Mouse (Mus musculus): ENCODE data around the gene Prkaca. TPM values are rescaled to one million over a fixed set of nuclear protein-coding genes. Genes with fewer than 3 reads are reported as not detected.

Prkaca gene
- polyA plus RNA-seq, 1 experiment from 2014 or later = 175 TPM

DNA sequence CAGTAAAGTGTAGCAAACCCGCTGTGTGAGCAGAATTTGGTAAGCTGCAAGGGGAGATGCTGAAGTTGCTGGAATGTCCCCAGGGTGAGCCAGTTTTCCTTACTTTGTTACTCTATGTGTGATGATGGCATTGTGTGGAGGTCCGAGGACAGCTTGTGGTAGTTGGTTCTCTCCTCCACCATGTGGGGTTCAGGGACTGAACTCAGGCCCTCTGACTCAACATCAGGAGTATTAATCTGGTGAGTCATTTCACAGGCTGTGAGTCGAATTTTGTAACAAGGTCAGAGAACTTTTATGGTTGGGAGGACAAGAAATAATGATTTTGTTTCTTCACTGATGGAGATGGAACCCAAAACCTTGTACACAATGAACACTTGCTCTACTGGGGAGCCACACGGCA is 60.0 kb downstream of the Prkaca start:
- 76% methylated on average over 4 of the region's 4 CpGs for WGBS
- Histone ChIP-seq H3K4me2 (ENCODE audit: low read depth, low read length) (no peak overlapping the region), H3K36me3 (ENCODE audit: control insufficient read depth, insufficient read depth, low read length) (no peaks in the 10 kb centered on the region), H3K4me1 (ENCODE audit: control insufficient read depth, insufficient read depth, low read length) (no peaks in the 10 kb centered on the region), H3K27me3 (ENCODE audit: control insufficient read depth, insufficient read depth, low read length) (no peaks in the 10 kb centered on the region), H3K9ac (replicated peaks; ENCODE audit: low read depth, low read length) (no peak overlapping the region), H3K27ac (ENCODE audit: low read depth, low read length) (no peak overlapping the region), H3K9me3 (ENCODE audit: control insufficient read depth, low read length) (no peaks in the 10 kb centered on the region), H3K4me3 (ENCODE audit: low read depth, low read length) (no peak overlapping the region)
- ATAC-seq (ENCODE audit: low read depth) = no peak

DNA sequence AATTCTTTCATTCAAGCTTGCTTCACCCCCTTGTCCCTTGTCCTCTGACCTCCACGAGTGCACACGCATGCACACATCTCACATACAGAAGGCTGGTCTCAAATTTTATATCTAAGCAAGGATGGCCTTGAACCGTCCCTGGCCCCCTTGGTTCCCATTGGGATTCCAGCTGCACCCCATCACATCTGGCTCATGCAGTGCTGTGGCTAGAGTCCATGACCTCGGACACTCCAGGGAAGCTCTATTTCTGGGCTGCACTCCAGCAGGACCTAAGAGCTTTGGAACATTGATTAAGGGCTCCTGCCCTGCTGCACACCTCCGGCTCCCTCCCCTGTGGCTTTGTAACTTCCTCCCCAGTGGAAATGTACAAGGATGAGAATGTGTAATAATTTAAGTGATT is 65.2 kb downstream of the Prkaca start:
- no peak overlapping the region for H3K9ac ChIP-seq (replicated peaks; ENCODE audit: low read depth, low read length)
- WGBS = 78% methylated on average over 5 of the region's 5 CpGs
- H3K27ac ChIP-seq (ENCODE audit: low read depth, low read length) = no peak overlapping the region
- H3K4me3 ChIP-seq (ENCODE audit: low read depth, low read length) = no peak overlapping the region
- no peaks in the 10 kb centered on the region for H3K36me3 ChIP-seq (ENCODE audit: control insufficient read depth, insufficient read depth, low read length)
- no peak overlapping the region for H3K4me2 ChIP-seq (ENCODE audit: low read depth, low read length)
- H3K27me3 ChIP-seq (ENCODE audit: control insufficient read depth, insufficient read depth, low read length) = peaks cover 11% of the 10 kb centered on the region
- ATAC-seq (ENCODE audit: low read depth) = no peak
- H3K4me1 ChIP-seq (ENCODE audit: control insufficient read depth, insufficient read depth, low read length) = no peaks in the 10 kb centered on the region
- H3K9me3 ChIP-seq (ENCODE audit: control insufficient read depth, low read length) = no peaks in the 10 kb centered on the region

DNA sequence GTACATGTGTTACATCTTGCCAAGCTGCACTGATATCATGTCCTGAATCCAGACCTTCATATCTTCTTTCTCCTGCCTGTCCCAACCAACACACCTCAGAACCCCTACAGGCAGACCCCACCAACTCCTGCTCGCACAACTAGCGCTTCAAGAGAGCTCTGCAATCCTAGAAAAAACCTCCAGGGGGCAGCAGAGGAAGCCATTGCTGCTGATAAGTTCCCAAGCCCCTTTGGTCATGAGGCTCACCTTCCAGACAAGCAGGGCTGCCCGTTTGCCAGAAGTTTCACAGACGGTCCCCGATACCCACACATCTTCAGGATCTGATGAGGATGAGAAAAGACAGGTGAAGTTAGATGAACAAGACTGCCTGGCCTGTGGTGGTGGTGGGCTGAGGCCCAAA is 66.3 kb downstream of the Prkaca start:
- Histone ChIP-seq H3K4me3 (ENCODE audit: low read depth, low read length) (no peak overlapping the region), H3K9me3 (ENCODE audit: control insufficient read depth, low read length) (no peaks in the 10 kb centered on the region), H3K36me3 (ENCODE audit: control insufficient read depth, insufficient read depth, low read length) (no peaks in the 10 kb centered on the region), H3K9ac (replicated peaks; ENCODE audit: low read depth, low read length) (no peak overlapping the region), H3K27ac (ENCODE audit: low read depth, low read length) (no peak overlapping the region), H3K4me1 (ENCODE audit: control insufficient read depth, insufficient read depth, low read length) (no peaks in the 10 kb centered on the region), H3K27me3 (ENCODE audit: control insufficient read depth, insufficient read depth, low read length) (peaks cover 16% of the 10 kb centered on the region), H3K4me2 (ENCODE audit: low read depth, low read length) (no peak overlapping the region)
- peak; percentile 33; the same call in 1 of the 2 replicates for ATAC-seq (ENCODE audit: low read depth)
- WGBS = 11% methylated on average over 5 of the region's 5 CpGs

DNA sequence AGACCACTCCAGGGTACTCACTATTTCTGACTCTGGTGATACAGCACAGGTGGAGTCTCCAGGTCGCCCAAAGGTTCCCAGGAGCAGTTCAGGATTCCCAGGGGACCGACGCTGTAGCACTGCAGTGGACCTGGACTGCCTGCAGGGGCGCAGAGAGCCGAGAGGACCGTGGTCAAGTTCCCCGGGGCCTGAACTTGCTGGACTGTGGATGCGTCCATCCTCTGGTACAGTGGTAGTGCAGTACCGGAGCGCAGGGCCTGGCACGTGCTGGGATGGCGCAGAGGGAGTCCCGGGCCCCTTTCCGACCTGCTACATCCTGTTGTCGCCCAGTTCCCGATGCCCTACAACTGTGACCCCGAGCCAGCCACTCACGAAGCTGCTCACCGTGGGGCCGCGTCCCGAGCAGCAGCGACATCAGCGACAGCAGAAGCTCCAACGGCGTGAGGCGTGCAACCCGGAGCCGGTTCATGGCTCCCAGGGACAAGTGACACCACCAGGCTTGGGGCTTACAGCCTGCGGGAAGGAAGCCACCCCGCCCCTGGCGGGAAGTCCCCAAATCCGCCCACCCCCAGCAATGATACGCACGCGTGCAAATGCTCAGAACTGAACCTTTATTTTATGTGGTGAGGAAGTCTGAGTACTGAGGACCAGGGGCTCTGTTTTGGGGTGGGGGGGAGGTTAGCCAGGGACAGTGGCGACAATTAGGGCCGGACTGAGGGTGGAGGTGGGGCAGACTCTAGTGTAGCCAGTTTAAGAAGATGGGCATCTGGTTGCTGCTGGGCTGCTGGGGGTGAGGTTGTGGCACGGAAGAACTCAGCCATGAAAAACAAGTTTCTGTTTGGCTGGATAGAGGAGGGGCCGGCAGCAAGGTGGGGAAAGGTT is 69.5 kb downstream of the Prkaca start, which contains the start of gene Il27ra:
Il27ra (minus strand) TSS at position 524 of the 882 bp plus-strand sequence.
- peak; percentile 68 for ATAC-seq (ENCODE audit: low read depth)
- no peaks in the 10 kb centered on the region for H3K9me3 ChIP-seq (ENCODE audit: control insufficient read depth, low read length)
- no peak within 1 kb of the TSS; the same call in 1 of the 2 replicates for H3K9ac ChIP-seq (replicated peaks; ENCODE audit: low read depth, low read length)
- no peaks in the 10 kb centered on the region for H3K4me1 ChIP-seq (ENCODE audit: control insufficient read depth, insufficient read depth, low read length)
- WGBS = 5% methylated on average over 40 of the region's 40 CpGs
- peak within 1 kb of the TSS; percentile 47 for H3K4me2 ChIP-seq (ENCODE audit: low read depth, low read length)
- peaks cover 28% of the 10 kb centered on the region for H3K27me3 ChIP-seq (ENCODE audit: control insufficient read depth, insufficient read depth, low read length)
- no peaks in the 10 kb centered on the region for H3K36me3 ChIP-seq (ENCODE audit: control insufficient read depth, insufficient read depth, low read length)
- H3K27ac ChIP-seq (ENCODE audit: low read depth, low read length) = no peak within 1 kb of the TSS
- H3K4me3 ChIP-seq (ENCODE audit: low read depth, low read length) = peak within 1 kb of the TSS; percentile 16; the same call in 1 of the 2 replicates

DNA sequence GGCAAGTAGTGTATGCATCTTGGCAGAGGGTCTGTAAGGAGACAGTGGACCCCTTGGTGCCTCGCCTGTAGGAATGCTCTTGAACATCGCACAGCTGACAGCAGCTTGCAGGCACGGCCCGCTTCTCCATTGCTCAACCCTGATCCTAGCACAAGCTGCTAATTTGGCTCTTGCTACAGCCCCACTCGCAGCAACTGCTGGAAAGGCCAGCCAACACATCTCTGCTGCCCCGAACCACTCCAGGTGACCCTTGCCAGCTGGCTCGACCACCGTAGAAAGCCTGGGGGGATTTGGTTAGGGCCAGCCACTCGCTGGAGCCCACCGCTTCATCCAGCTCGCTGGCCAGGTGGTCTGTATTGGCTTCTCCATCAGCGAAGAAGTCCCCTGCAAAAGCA is 70.2 kb downstream of the Prkaca start:
- Histone ChIP-seq H3K4me3 (ENCODE audit: low read depth, low read length) (no peak overlapping the region), H3K9ac (replicated peaks; ENCODE audit: low read depth, low read length) (no peak overlapping the region), H3K27me3 (ENCODE audit: control insufficient read depth, insufficient read depth, low read length) (peaks cover 28% of the 10 kb centered on the region), H3K4me2 (ENCODE audit: low read depth, low read length) (no peak overlapping the region), H3K27ac (ENCODE audit: low read depth, low read length) (no peak overlapping the region), H3K4me1 (ENCODE audit: control insufficient read depth, insufficient read depth, low read length) (no peaks in the 10 kb centered on the region), H3K9me3 (ENCODE audit: control insufficient read depth, low read length) (no peaks in the 10 kb centered on the region), H3K36me3 (ENCODE audit: control insufficient read depth, insufficient read depth, low read length) (no peaks in the 10 kb centered on the region)
- no peak for ATAC-seq (ENCODE audit: low read depth)
- 43% methylated on average over 12 of the region's 12 CpGs for WGBS

DNA sequence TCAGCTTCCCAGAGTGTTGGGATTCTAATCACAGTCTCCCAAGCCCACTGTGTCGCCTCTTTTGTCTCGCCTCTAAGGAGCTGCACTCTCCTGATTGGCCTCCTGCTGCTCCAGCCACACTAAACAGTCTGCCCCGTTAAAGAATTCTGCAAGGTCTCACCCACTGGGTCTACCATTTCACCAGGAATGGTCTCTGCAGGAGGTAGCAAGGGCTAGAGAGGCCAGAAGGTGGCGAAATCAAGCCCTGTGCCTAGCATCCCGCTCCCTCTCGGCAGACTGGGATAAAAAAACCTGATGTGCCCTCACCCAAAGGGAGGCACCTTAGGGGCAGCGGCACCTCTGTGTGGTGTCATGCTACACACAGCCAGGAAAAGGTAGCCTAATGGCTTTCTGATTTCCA is 71.3 kb downstream of the Prkaca start:
- Histone ChIP-seq H3K27ac (ENCODE audit: low read depth, low read length) (no peak overlapping the region), H3K9ac (replicated peaks; ENCODE audit: low read depth, low read length) (no peak overlapping the region), H3K4me2 (ENCODE audit: low read depth, low read length) (no peak overlapping the region), H3K4me3 (ENCODE audit: low read depth, low read length) (no peak overlapping the region), H3K36me3 (ENCODE audit: control insufficient read depth, insufficient read depth, low read length) (no peaks in the 10 kb centered on the region), H3K27me3 (ENCODE audit: control insufficient read depth, insufficient read depth, low read length) (peaks cover 28% of the 10 kb centered on the region), H3K4me1 (ENCODE audit: control insufficient read depth, insufficient read depth, low read length) (no peaks in the 10 kb centered on the region), H3K9me3 (ENCODE audit: control insufficient read depth, low read length) (no peaks in the 10 kb centered on the region)
- WGBS = 8% methylated on average over 7 of the region's 7 CpGs
- ATAC-seq (ENCODE audit: low read depth) = no peak

DNA sequence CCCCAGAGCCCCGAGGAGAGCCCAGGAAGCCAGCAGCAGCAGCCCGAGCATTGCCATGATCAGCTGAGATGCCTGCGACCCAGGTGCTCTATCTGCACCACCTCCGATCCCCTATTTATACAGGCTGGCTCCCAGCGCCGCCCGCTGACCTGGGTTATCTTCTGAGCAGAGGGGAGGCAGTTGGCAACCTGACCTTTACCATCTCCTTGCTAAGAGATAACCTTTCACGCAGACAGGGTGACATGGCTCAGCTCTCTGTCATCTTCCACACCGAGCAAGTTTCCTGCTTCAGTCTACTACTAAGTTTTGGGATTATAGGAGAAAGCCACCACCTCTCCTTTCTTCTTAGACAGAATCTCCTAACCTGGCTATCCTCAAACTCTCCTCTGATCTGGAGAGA is 72.1 kb downstream of the Prkaca start, which contains the start of gene Rln3:
Rln3 (minus strand) TSS at position 101 of the 400 bp plus-strand sequence.
- Histone ChIP-seq H3K4me1 (ENCODE audit: control insufficient read depth, insufficient read depth, low read length) (no peaks in the 10 kb centered on the region), H3K9me3 (ENCODE audit: control insufficient read depth, low read length) (no peaks in the 10 kb centered on the region), H3K27me3 (ENCODE audit: control insufficient read depth, insufficient read depth, low read length) (peaks cover 28% of the 10 kb centered on the region), H3K4me3 (ENCODE audit: low read depth, low read length) (no peak within 1 kb of the TSS), H3K36me3 (ENCODE audit: control insufficient read depth, insufficient read depth, low read length) (no peaks in the 10 kb centered on the region), H3K9ac (replicated peaks; ENCODE audit: low read depth, low read length) (no peak within 1 kb of the TSS), H3K27ac (ENCODE audit: low read depth, low read length) (no peak within 1 kb of the TSS), H3K4me2 (ENCODE audit: low read depth, low read length) (no peak within 1 kb of the TSS)
- ATAC-seq (ENCODE audit: low read depth) = no peak
- WGBS = 6% methylated on average over 9 of the region's 9 CpGs

MicroRNAs encoded within 50 kb of the gene (microRNA counts, 519-probe panel; counts per million panel counts)
- microRNA mmu-miR-1199 = not detected

Small RNAs within 50 kb of the gene (microRNA-seq; reads per million reads assigned to microRNA genes)
- gene Gm44330 = not detected
- gene Gm44450 = not detected
- not detected for gene Mir1199
- gene Mir8111 = 1.4 reads per million

Other genes starting within 250 kb of the Prkaca start
- 8.8 and 13.5 TPM in 2 replicates for gene Adgre5, start 231.7 kb upstream of the Prkaca start, polyA plus RNA-seq (2014; fragmentation: Nextera tagmentation; extraction: Ambion mirVana)
- gene Adgrl1, start 72.9 kb upstream of the Prkaca start, polyA plus RNA-seq (2014; fragmentation: Nextera tagmentation; extraction: Ambion mirVana) = 60.8 and 75.0 TPM in 2 replicates
- 0.82 and 1.1 TPM in 2 replicates for gene Gm10644, start 17.8 kb upstream of the Prkaca start, polyA plus RNA-seq (2014; fragmentation: Nextera tagmentation; extraction: Ambion mirVana)
- 5.1 and 7.6 TPM in 2 replicates for gene Asf1b, start 17.5 kb upstream of the Prkaca start, polyA plus RNA-seq (2014; fragmentation: Nextera tagmentation; extraction: Ambion mirVana)
- 13.6 and 14.8 TPM in 2 replicates for gene Samd1, start 24.7 kb downstream of the Prkaca start, polyA plus RNA-seq (2014; fragmentation: Nextera tagmentation; extraction: Ambion mirVana)
- gene 1700067K01Rik, start 28.5 kb downstream of the Prkaca start, polyA plus RNA-seq (2014; fragmentation: Nextera tagmentation; extraction: Ambion mirVana) = 0.86 and 0.95 TPM in 2 replicates
- gene 2210011C24Rik, start 39.2 kb downstream of the Prkaca start, polyA plus RNA-seq (2014; fragmentation: Nextera tagmentation; extraction: Ambion mirVana) = 1.9 TPM in 1 of 2 replicates, not detected in the other
- gene Palm3, start 48.5 kb downstream of the Prkaca start, polyA plus RNA-seq (2014; fragmentation: Nextera tagmentation; extraction: Ambion mirVana) = 5.1 and 5.2 TPM in 2 replicates
- 0.43 and 0.45 TPM in 2 replicates for gene Il27ra, start 69.6 kb downstream of the Prkaca start, polyA plus RNA-seq (2014; fragmentation: Nextera tagmentation; extraction: Ambion mirVana)
- gene Rln3, start 72.0 kb downstream of the Prkaca start, polyA plus RNA-seq (2014; fragmentation: Nextera tagmentation; extraction: Ambion mirVana) = 0.82 and 0.91 TPM in 2 replicates
- gene Gm10643, start 92.1 kb downstream of the Prkaca start, polyA plus RNA-seq (2014; fragmentation: Nextera tagmentation; extraction: Ambion mirVana) = 1.8 and 2.2 TPM in 2 replicates
- gene Rfx1, start 93.8 kb downstream of the Prkaca start, polyA plus RNA-seq (2014; fragmentation: Nextera tagmentation; extraction: Ambion mirVana) = 10.1 and 12.8 TPM in 2 replicates
- gene Dcaf15, start 131.8 kb downstream of the Prkaca start, polyA plus RNA-seq (2014; fragmentation: Nextera tagmentation; extraction: Ambion mirVana) = 16.5 and 19.0 TPM in 2 replicates
- 0.43 and 0.50 TPM in 2 replicates for gene Podnl1, start 153.0 kb downstream of the Prkaca start, polyA plus RNA-seq (2014; fragmentation: Nextera tagmentation; extraction: Ambion mirVana)
- 26.8 and 30.7 TPM in 2 replicates for gene Cc2d1a, start 174.9 kb downstream of the Prkaca start, polyA plus RNA-seq (2014; fragmentation: Nextera tagmentation; extraction: Ambion mirVana)
- 1.3 and 1.6 TPM in 2 replicates for gene 4930432K21Rik, start 175.0 kb downstream of the Prkaca start, polyA plus RNA-seq (2014; fragmentation: Nextera tagmentation; extraction: Ambion mirVana)
- 12.4 and 12.5 TPM in 2 replicates for gene Nanos3, start 212.2 kb downstream of the Prkaca start, polyA plus RNA-seq (2014; fragmentation: Nextera tagmentation; extraction: Ambion mirVana)